Mouse (Mus musculus) adrenal gland, adult (tissue): Measurements from ENCODE around the gene Atp1b2.
"Not testable (repeated sequence)": the region's sequence is repeated elsewhere in the genome, so short reads cannot be mapped to it uniquely, and the experiment has no call there.

ENCODE experiments used
- DNase-seq, 2 experiments: peaks; one replicate each; pipeline ENCODE4 v3.0.0; 2022 to 2023; ENCODE audit warnings: low spot score in 1 of 2; ENCODE audit not compliant: inconsistent age in 2 of 2

Atp1b2 gene

DNA sequence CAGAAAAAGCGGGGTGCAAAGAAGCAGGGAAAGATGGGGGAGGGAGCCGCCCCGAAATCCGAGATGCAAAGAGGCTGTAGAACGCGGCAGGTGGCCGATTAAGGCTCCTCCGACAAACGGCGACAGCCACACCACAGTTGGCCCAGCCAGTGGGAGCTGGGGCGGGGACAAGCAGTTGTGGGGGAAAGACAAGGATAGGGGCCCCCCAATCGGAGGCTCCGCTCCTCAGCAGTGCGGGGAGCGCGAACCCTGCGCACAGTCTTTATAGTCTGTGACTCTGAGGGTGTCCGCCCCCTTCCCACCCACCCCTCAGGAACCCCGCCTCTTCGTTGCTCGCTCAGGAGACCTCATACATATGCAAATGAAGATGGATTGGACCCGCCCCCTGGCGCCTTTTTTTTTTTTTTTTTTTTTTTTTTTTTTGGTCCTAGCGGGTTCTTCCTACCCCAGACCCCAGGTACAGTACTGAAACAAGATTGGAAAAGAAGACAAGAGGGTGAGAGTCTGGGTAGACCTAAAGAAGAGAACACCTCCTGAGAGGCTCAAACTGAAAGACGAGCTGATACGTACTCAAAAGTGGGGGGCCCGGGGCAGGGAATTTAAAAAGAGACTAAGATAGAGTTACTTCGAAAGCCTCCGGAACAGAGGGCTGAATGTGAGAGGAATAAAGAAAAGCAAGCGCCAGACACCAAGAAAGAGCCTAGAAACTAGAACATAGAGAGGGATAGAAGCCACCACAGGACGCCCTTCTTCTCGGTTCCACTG lies at the start of gene Atp1b2:
TSS of gene Atp1b2 (minus strand) at position 217 of the 765 bp plus-strand sequence.
- DNase-seq = peak; percentile 78 to 88

- DNase-seq = peak in 1 of 2 experiments; percentile 63
Measured at GRCm38 (mm10) chr11:69654760-69655159, 49.0 kb upstream of the Atp1b2 start.

- peak in 1 of 2 experiments; percentile 68 for DNase-seq
Measured at GRCm38 (mm10) chr11:69653399-69653798, 47.7 kb upstream of the Atp1b2 start.

DNA sequence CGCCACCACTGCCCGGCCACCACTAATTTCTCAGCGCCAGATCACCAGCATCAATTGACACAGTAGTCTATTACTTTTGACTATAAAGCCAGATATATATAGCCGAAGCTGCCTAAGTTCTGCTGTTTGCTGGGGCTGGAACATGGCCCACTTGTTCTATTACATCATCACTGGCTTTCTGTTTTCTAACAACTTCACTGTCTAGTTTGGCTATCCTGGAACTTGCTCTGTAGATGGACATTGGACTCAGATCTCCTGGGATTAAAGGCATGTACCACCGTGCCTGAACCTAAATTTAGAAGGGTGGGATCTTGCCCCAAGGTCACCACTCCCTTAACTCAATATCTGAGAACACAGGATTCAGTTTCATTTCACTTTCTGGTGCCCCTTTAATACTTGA lies 40.1 kb upstream of the Atp1b2 start:
- peak in 1 of 2 experiments; percentile 41 for DNase-seq

- no peak for DNase-seq
Measured at GRCm38 (mm10) chr11:69635471-69635870, 29.7 kb upstream of the Atp1b2 start.

DNA sequence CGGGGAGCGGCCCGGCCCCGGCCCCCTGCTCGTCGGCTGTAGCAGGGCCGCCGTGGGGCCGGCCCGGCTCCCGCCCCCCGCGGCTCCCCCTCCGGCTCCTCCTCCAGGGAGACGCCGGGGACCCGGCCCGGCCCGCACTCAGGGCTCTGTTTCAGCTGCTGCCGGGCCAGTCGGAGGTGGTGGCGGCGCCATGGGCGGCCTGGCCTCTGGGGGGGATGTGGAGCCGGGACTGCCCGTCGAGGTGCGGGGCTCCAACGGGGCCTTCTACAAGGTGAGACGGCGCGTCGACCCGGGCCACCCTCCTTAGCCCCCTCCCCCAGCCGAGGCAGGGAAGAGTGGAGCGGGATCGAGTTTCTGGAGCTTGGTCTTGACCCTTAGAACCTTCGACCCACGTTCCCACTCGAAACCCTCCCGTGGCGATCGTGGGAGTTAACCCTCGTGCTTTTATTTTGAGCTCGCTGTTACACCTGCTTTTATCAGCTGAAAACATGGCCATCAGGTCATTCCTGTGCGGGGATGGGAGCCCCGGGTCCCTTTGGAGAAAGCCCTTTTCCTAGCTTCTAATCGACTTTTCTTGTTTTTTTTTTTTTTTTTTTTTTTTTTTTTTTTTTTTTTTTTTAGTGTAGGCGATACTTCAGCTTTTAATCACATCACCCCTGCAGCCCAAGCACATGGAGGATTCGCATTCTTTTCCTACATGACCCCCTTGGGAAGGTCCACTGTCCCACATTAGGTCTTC lies 27.6 kb upstream of the Atp1b2 start:
- DNase-seq = peak in 1 of 2 experiments; percentile 48

DNA sequence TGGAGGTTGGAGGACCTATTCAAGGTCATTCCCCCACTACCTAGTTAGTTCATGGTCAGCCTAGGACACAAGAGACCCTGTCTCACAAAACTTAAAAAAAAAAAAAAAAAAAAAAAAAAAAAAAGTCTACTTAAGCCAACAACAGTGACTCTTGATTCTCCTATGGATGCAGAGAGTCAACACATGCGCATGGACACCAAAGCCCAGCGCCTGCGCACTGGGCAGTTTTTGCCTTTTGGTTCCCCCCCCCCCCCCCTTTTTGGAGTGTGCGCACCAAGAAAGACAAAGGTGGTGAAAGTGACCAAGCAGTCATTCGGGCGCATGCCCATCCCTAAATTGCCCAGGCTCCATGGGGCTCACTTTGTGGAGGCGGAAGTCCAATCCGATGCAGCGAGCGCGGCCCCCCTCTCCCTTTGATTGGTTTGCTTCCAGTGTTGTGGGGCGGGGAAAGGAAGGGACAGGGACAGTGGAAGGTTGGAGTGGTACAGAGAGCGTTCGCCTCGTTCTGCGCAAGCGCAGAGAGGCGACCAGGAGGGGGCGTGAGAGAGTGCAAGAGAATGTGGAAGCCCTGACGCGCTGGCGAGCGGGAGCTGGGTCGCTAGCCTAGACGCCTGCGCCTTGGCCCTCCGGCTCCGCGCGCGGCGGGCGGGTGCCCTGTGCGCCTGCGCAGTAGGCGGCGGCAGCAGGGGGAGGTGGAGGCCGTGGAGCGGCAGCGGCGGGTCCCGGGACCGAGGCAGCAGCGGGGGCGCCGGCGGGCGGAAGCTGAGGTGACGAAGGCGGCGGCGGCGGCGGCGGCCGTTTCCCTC lies 26.7 kb upstream of the Atp1b2 start, which contains the start of gene Fxr2:
TSS of gene Fxr2 (plus strand) at position 707 of the 806 bp plus-strand sequence.
- peak; percentile 100 for DNase-seq

GRCm38 (mm10) chr11:69629802-69630201 lies 24.1 kb upstream of the Atp1b2 start:
- peak in 1 of 2 experiments; percentile 64 for DNase-seq

DNA sequence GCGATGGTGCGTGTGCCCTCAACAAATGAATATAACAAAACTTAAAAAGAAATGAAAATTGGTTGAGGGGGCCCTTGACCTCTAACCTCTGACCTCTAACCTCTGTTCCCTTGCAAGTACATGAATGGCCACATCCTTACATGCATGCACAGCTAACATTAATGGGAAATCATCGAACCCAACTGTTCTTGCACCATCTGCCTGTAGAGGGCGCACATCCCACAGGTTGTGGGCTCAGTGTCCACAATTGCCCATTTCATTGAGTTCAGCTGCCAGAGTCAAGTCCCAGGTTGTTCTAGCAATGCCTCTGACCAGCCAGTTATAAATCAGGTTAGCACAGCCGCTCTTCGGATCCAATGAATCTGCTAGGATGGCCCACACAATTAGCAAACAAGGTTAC lies 22.5 kb upstream of the Atp1b2 start:
- peak; percentile 75 to 92 for DNase-seq

GRCm38 (mm10) chr11:69624339-69624738 lies 18.6 kb upstream of the Atp1b2 start:
- DNase-seq = not testable (repeated sequence)

DNA sequence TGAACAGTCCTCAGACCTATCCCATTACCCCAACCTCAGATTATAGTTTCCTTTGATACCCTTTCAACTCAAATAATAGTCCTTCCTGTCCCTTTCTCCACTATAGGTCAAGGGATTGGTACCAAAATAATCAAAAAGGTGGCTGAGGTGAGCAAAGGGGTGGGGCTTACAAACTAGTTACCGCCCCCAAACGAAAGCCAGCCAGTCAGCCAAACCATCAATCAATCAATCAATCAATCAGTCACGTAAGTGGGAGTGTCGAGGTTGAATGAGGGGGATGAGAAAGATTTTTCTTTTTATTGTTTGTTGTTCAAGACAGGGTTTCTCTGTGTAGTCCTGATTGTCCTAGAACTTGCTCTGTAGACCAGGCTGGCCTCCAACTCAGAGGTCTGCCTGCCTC lies 17.3 kb upstream of the Atp1b2 start:
- DNase-seq = no peak

GRCm38 (mm10) chr11:69622406-69622805 lies 16.7 kb upstream of the Atp1b2 start:
- DNase-seq = peak in 1 of 2 experiments; percentile 56

DNA sequence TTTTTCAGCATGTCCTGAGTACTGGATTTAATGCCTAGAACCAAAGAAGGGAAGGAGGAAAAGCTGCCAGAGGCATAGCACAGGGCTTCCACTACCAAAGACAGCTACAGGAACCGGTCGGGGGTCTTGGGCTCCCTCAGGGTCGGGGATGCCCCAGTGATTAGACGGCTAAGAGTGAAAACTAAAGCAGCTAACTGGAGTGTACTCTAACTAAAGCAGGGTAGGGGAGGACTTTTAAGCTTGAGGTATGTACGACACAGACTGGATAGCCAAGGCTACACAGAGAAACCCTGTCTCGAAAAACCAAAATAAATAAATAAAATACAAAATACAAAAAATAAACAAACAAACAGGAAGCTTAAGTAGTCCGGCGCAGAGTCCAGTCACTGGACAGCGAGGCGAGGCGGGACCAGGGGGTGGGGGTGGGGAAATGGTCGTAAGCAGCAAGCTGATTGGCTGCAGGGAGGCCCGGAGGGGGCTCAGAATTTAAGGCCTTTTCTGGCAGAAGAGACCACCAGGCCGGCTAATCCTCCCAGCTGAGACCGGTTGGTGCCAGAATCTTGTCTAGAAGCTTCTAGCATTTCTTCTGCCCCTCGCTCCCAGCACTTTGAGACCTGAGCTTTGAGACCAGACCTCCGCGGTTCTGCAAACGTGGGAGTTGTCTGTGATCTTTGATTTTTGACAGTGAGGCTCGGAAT lies 16.0 kb upstream of the Atp1b2 start, which contains the start of gene Sat2:
TSS of gene Sat2 (plus strand) at position 454 of the 698 bp plus-strand sequence.
- DNase-seq = peak; percentile 64 to 89

DNA sequence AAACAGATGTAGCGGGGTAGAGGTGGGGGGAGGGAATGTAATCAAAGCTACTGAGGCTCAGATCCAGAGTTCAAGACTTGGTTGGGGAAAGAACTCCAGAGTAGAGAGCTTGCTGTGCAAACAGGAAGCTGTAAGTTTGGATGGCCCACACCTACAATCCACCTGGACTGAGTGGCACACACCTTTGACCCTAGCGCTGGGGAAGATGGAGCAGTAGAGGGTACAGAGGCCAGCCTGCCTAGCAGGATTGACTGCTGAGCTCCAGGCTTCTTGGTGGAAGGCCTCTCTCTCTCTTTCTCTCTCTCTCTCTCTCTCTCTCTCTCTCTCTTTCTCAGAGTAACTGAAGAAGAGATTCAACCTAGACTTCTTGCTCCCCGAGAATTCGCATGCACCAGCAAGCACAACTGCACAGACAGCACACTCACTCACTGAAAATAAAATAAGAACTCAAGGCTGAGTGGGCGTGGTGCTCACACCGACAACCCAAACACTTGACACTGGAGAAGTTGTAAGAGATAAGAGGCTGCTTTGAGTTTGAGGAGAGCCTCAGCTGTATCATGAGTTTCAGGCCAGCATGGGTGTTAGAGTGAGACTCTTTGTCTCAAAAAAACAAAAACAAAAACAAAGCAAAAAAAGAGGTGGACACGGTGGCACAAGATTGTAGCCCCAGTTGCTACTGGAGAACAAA lies 14.8 kb upstream of the Atp1b2 start:
- no peak for DNase-seq

DNA sequence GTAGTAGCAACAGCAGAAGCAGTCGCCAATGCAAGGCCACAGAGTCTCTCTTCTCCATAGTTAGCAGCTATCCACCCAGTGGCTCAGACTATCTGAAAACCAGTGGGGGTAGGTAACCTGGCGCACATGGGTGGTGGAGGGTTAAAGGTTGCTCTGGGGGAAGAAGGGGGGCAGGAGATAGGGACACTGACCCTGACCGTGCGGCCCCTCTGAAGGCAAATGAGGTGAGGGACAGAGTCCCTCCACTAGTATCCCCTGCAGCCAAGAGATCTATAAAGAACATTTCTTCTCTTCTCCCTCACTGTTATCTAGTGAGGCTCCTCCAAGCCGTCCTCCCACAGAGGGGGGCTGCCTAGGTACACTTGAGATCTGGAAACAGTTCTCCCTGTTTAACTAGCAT lies 12.1 kb upstream of the Atp1b2 start, which contains the start of gene Shbg:
TSS of gene Shbg (minus strand) at position 101 of the 400 bp plus-strand sequence.
- no peak for DNase-seq

DNA sequence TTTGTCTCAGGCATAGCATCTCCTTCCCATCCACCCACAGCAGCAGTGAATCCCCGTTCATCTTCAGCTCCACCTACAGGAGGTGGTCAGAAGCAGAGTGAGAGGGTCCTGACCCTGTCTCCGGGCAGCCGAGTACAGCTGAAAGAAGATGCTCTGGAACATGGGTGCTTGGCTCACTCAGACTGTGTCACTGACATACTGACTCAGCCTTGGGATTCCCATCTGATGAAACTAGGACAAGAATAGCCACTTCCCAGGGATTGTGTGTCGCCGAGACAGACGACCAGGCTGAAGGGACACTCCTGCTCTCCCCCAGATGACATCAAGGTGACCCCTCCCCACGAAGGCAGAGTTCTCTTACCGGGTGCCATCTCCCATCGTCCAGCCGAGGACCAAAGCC lies 11.0 kb upstream of the Atp1b2 start:
- DNase-seq = no peak

GRCm38 (mm10) chr11:69614257-69614588 lies 8.5 kb upstream of the Atp1b2 start:
- DNase-seq = not testable (repeated sequence)

GRCm38 (mm10) chr11:69613553-69614256 lies 8.0 kb upstream of the Atp1b2 start:
- DNase-seq = peak; percentile 87 to 96

DNA sequence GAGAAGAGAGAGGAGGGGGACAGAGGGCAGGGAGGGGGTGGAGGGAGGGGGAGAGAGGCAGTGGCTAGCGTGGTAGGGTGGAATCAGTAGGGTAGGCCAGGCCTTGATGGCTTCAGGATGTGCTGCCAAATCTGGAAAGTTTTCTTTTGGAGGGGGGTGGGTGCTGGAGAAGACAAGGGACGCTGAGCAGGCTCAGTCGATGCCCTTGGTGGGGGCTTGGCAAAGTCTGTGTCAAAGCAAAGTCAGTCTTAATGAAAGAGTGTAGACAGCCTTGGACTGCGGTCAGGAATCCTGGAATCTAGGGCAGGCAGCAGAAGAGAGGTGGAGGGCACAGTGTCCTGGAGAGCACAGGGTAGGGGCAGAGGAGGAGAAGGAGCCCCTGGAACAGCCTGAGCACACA lies 5.2 kb upstream of the Atp1b2 start:
- DNase-seq = no peak
